Mouse (Mus musculus) MEL (cell line): Measurements from ENCODE around the gene Farp2. TPM values are rescaled to one million over a fixed set of nuclear protein-coding genes. Genes with fewer than 3 reads are reported as not detected.

Experiments used
- DNase-seq: peaks from one replicate; pipeline ENCODE4 v3.0.0; 2011; ENCODE audit warnings: low read depth, low spot score
- H3K27ac ChIP-seq: 2 replicates; pipeline ENCODE4 v1.5.1; 2012; ENCODE audit warnings: low read depth, mild to moderate bottlenecking, control low read depth, low read length, moderate library complexity; ENCODE audit not compliant: control insufficient read depth
- H3K27me3 ChIP-seq, 2 experiments: fragments of 150-350 bp in 1 of 2; sonication (generic) in 1 of 2; 2 replicates each; pipeline ENCODE4 v1.6.1; 2012; ENCODE audit warnings: low read length in 2 of 2, mild to moderate bottlenecking in 2 of 2, improper control_type of control experiment in 1 of 2, moderate library complexity in 1 of 2; ENCODE audit not compliant: insufficient read depth in 2 of 2, control insufficient read depth in 1 of 2
- H3K36me3 ChIP-seq, 2 experiments: 2 replicates each; pipeline ENCODE4 v1.6.1; 2012 to 2014; ENCODE audit warnings: low read length in 2 of 2, improper control_type of control experiment in 1 of 2, inconsistent platforms in 1 of 2, mild to moderate bottlenecking in 1 of 2; ENCODE audit not compliant: insufficient read depth in 2 of 2, control insufficient read depth in 1 of 2
- H3K4me1 ChIP-seq, 2 experiments: fragments of 150-350 bp in 1 of 2; sonication (generic) in 1 of 2; 2 replicates each; pipeline ENCODE4 v1.6.1; 2012; ENCODE audit warnings: low read length in 2 of 2, improper control_type of control experiment in 1 of 2, mild to moderate bottlenecking in 1 of 2; ENCODE audit not compliant: insufficient read depth in 2 of 2, control insufficient read depth in 1 of 2
- H3K4me3 ChIP-seq, 2 experiments: fragments of 150-350 bp in 1 of 2; sonication (generic) in 1 of 2; 2 replicates each; pipeline ENCODE4 v1.5.1; 2012; ENCODE audit warnings: low read depth in 2 of 2, low read length in 2 of 2, mild to moderate bottlenecking in 2 of 2, moderate library complexity in 2 of 2, control low read depth in 1 of 2, improper control_type of control experiment in 1 of 2; ENCODE audit not compliant: control insufficient read depth in 1 of 2, insufficient read depth in 1 of 2
- H3K79me2 ChIP-seq: 2 replicates; pipeline ENCODE4 v1.6.1; 2012; ENCODE audit warnings: mild to moderate bottlenecking, low read length, moderate library complexity; ENCODE audit not compliant: control insufficient read depth, poor library complexity, insufficient read depth
- H3K9ac ChIP-seq: 2 replicates; pipeline ENCODE4 v1.6.1; 2012; ENCODE audit warnings: low read depth, mild to moderate bottlenecking, control low read depth, low read length, moderate library complexity; ENCODE audit not compliant: control insufficient read depth, poor library complexity, severe bottlenecking
- H3K9me3 ChIP-seq: fragments of 150-350 bp; sonication (generic); replicated peaks from 2 replicates; pipeline ENCODE4 v1.6.1; 2012; ENCODE audit warnings: mild to moderate bottlenecking, low read length, improper control_type of control experiment, moderate library complexity; ENCODE audit not compliant: insufficient read depth
- ELF1 ChIP-seq: IDR thresholded peaks from 2 replicates; pipeline ENCODE4 v1.6.1; 2014; ENCODE audit warnings: low read depth, mild to moderate bottlenecking, inconsistent platforms, low read length, improper control_type of control experiment, moderate library complexity
- EP300 ChIP-seq, 2 experiments: IDR thresholded peaks; 2 replicates each; pipeline ENCODE4 v1.6.1; 2011; ENCODE audit warnings: improper control_type of control experiment in 2 of 2, low read length in 2 of 2, low read depth in 1 of 2, mild to moderate bottlenecking in 1 of 2
- ETS1 ChIP-seq: IDR thresholded peaks from 2 replicates; pipeline ENCODE4 v1.6.1; 2012; ENCODE audit warnings: low read depth, mild to moderate bottlenecking, inconsistent platforms, low read length, improper control_type of control experiment, moderate library complexity
- GABPA ChIP-seq: IDR thresholded peaks from 2 replicates; pipeline ENCODE4 v1.6.1; 2012; ENCODE audit warnings: low read depth, mild to moderate bottlenecking, inconsistent platforms, low read length, improper control_type of control experiment, moderate library complexity
- GATA1 ChIP-seq: IDR thresholded peaks from 2 replicates; pipeline ENCODE4 v1.6.1; 2011; ENCODE audit warnings: low read depth, low read length, improper control_type of control experiment
- HCFC1 ChIP-seq: IDR thresholded peaks from 2 replicates; pipeline ENCODE4 v1.6.1; 2012; ENCODE audit warnings: low read depth, mild to moderate bottlenecking, inconsistent platforms, low read length, improper control_type of control experiment, moderate library complexity
- KAT2A ChIP-seq: conservative IDR thresholded peaks from 2 replicates; pipeline ENCODE4 v1.6.1; 2012; ENCODE audit warnings: low read depth, low read length, improper control_type of control experiment, inconsistent platforms
- MAFK ChIP-seq: IDR thresholded peaks from 2 replicates; pipeline ENCODE4 v1.6.1; 2011; ENCODE audit warnings: low read depth, mild to moderate bottlenecking, low read length, improper control_type of control experiment, borderline replicate concordance
- MAX ChIP-seq: IDR thresholded peaks from 2 replicates; pipeline ENCODE4 v1.6.1; 2011; ENCODE audit warnings: low read length, improper control_type of control experiment
- MEF2A ChIP-seq: IDR thresholded peaks from 2 replicates; pipeline ENCODE4 v1.6.1; 2014; ENCODE audit warnings: low read depth, mild to moderate bottlenecking, inconsistent platforms, low read length, improper control_type of control experiment; ENCODE audit not compliant: poor library complexity, insufficient replicate concordance, severe bottlenecking; ENCODE audit errors: extremely low read depth
- MXI1 ChIP-seq: IDR thresholded peaks from 2 replicates; pipeline ENCODE4 v1.6.1; 2011; ENCODE audit warnings: mild to moderate bottlenecking, low read depth, low read length, improper control_type of control experiment
- MYB ChIP-seq: IDR thresholded peaks from 2 replicates; pipeline ENCODE4 v1.6.1; 2011; ENCODE audit warnings: mild to moderate bottlenecking, low read depth, low read length, improper control_type of control experiment
- POLR2A ChIP-seq, 2 experiments: IDR thresholded peaks; 2 replicates each; pipeline ENCODE4 v1.6.1; 2011 to 2012; ENCODE audit warnings: low read length in 2 of 2, mild to moderate bottlenecking in 2 of 2, control low read depth in 1 of 2, improper control_type of control experiment in 1 of 2, low read depth in 1 of 2, moderate library complexity in 1 of 2; ENCODE audit not compliant: control insufficient read depth in 1 of 2, insufficient read depth in 1 of 2, poor library complexity in 1 of 2
- POLR2AphosphoS2 ChIP-seq: IDR thresholded peaks from 2 replicates; pipeline ENCODE4 v1.6.1; 2011; ENCODE audit warnings: low read length, improper control_type of control experiment
- RAD21 ChIP-seq: IDR thresholded peaks from 2 replicates; pipeline ENCODE4 v1.6.1; 2011; ENCODE audit warnings: mild to moderate bottlenecking, low read depth, low read length, improper control_type of control experiment
- RCOR1 ChIP-seq: IDR thresholded peaks from 2 replicates; pipeline ENCODE4 v1.6.1; 2012; ENCODE audit warnings: low read depth, mild to moderate bottlenecking, inconsistent platforms, low read length, improper control_type of control experiment
- SIN3A ChIP-seq: IDR thresholded peaks from 2 replicates; pipeline ENCODE4 v1.6.1; 2012; ENCODE audit warnings: low read length, improper control_type of control experiment, inconsistent platforms
- SMC3 ChIP-seq: IDR thresholded peaks from 2 replicates; pipeline ENCODE4 v1.6.1; 2011; ENCODE audit warnings: low read depth, low read length, improper control_type of control experiment
- TBP ChIP-seq: IDR thresholded peaks from 2 replicates; pipeline ENCODE4 v1.8.0; 2011; ENCODE audit warnings: low read depth, low read length, improper control_type of control experiment
- TCF12 ChIP-seq: IDR thresholded peaks from 2 replicates; pipeline ENCODE4 v1.6.1; 2014; ENCODE audit warnings: low read depth, mild to moderate bottlenecking, inconsistent platforms, low read length, improper control_type of control experiment, moderate library complexity
- UBTF ChIP-seq: IDR thresholded peaks from 2 replicates; pipeline ENCODE4 v1.6.1; 2012; ENCODE audit warnings: low read depth, mild to moderate bottlenecking, inconsistent platforms, low read length, improper control_type of control experiment, moderate library complexity, borderline replicate concordance; ENCODE audit not compliant: insufficient read depth
- USF1 ChIP-seq: IDR thresholded peaks from 2 replicates; pipeline ENCODE4 v1.6.1; 2014; ENCODE audit warnings: low read depth, mild to moderate bottlenecking, inconsistent platforms, low read length, improper control_type of control experiment, moderate library complexity
- polyA plus RNA-seq, 2 experiments: library from polyadenylated mRNA; stranded (reverse) in 1 of 2; unstranded in 1 of 2; fragments of >175 nt in 1 of 2; fragments of >200 nt in 1 of 2; gene quantifications; 2 replicates each; pipeline versions ENCODE4 v1.2.1 to v1.2.4; 2012; ENCODE audit warnings: low replicate concordance in 2 of 2, low read depth in 1 of 2; ENCODE audit not compliant: insufficient read length in 2 of 2, insufficient read depth in 1 of 2, missing spikeins in 1 of 2
- total RNA-seq: library from RNA; depleted of rRNA; stranded (reverse); fragments of 300-350 nt; gene quantifications from 2 replicates; pipeline ENCODE4 v1.2.3, GENCODE M21; 2012

The Farp2 gene
- total and polyA plus RNA-seq, 3 experiments = 9.7 to 12.0 TPM; not detected in 1

DNA sequence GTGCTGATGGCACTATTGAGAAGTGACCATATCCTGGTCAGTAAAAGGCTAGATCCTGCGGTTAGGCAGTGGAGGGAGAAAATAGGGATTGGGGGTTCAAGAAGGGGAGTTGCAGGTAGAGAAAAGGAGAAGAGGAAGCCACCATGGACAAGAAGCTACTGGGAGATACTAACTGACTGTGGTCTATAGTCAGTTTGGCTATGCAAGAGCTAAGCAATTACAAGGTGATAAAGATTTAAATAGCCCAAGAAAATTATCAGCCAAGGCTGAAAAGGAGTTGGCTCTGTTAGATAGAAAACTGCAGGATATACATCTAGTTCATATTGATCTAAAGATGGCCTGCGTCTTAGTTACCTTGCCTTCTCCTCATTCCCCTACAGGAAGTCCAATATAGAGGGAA is 130.8 kb downstream of the Farp2 start:
- TF ChIP-seq USF1 (peak; percentile 24; the same call in 1 of the 2 replicates), ETS1 (peak; percentile 71), MAX (no peak), RAD21 (no peak), SIN3A (peak; percentile 61; the same call in 1 of the 2 replicates), UBTF (no peak), ELF1 (peak; percentile 16; the same call in 1 of the 2 replicates), GATA1 (peak; percentile 82), TCF12 (peak; percentile 94), RCOR1 (0 out of 2 replicates have a peak, but pooled peaks have one; percentile 19), MYB (peak; percentile 80), HCFC1 (0 out of 2 replicates have a peak, but pooled peaks have one; percentile 26), EP300 (IDR thresholded peaks at IDR 0.05; ENCODE audit: low read depth in 1 of 2, low read length in 2 of 2) (peak; percentile 91 to 94), POLR2A (IDR thresholded peaks at IDR 0.05; ENCODE audit: control insufficient read depth in 1 of 2, insufficient read depth in 1 of 2, low read depth in 1 of 2, low read length in 2 of 2, poor library complexity in 1 of 2) (no peak), SMC3 (no peak), MEF2A (peak; percentile 92; the same call in 1 of the 2 replicates), POLR2AphosphoS2 (no peak), MXI1 (peak; percentile 22; the same call in 1 of the 2 replicates), KAT2A (peak; percentile 44; the same call in 1 of the 2 replicates), MAFK (no peak)
- TF ChIP-seq, all 39 proteins: peak for 13
- Histone ChIP-seq H3K9me3 (no peaks in the 10 kb centered on the region; the same call in 1 of the 2 replicates), H3K79me2 (no peaks in the 10 kb centered on the region), H3K27me3 (no peaks in the 10 kb centered on the region), H3K4me3 (no peak overlapping the region), H3K27ac (peak overlapping the region; percentile 67; the same call in 1 of the 2 replicates), H3K36me3 (peaks cover 0 to 6% of the 10 kb centered on the region in 2 experiments; a peak in 2 of 4 replicates), H3K4me1 (peaks cover 3 to 20% of the 10 kb centered on the region in 2 experiments; a peak in 3 of 4 replicates), H3K9ac (no peak overlapping the region)
- DNase-seq = peak; percentile 70

DNA sequence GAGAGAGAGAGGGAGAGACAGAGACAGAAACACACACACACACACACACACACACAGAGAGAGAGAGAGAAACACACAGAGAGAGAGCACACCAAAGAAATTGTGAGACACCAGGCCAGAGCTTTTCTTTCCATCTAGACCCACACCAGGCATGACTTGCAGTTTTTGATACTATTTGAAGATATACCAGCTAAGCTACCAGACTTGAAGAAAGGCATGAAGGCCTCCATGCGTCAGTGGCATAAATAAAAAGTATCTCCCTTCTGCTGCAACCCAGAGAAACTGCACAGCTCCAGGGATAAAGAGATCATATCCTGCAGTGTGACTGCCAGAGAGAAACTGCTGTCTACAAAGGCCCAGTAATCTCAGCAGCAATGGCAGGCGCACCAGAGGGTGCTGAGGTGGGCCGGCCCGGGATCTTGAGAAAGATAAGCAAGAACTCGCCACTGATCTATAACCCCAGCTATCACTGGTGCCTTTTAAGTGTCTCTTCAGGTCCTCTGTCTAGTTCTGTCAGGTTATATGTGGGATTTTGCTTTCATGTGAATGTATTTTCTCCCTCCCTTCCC is 137.8 kb downstream of the Farp2 start:
- H3K27ac ChIP-seq = peak overlapping the region; percentile 74
- H3K9me3 ChIP-seq = no peaks in the 10 kb centered on the region
- H3K36me3 ChIP-seq = peaks cover 0 to 19% of the 10 kb centered on the region in 2 experiments; a peak in 2 of 4 replicates
- peak overlapping the region; percentile 5 to 17 for H3K4me3 ChIP-seq
- peaks cover 20 to 26% of the 10 kb centered on the region in 2 experiments for H3K4me1 ChIP-seq
- no peaks in the 10 kb centered on the region for H3K27me3 ChIP-seq
- TF ChIP-seq SIN3A = peak; percentile 47; the same call in 1 of the 2 replicates
- peak; percentile 39 to 43; a peak in 2 of 4 replicates for TF ChIP-seq EP300 (IDR thresholded peaks at IDR 0.05; ENCODE audit: low read depth in 1 of 2, low read length in 2 of 2)
- peak; percentile 59; the same call in 1 of the 2 replicates for TF ChIP-seq GABPA
- TF ChIP-seq TBP = 0 out of 2 replicates have a peak, but pooled peaks have one; percentile 37
- TF ChIP-seq ETS1 = no peak; the same call in none of the 2 replicates
- peak; percentile 73; the same call in 1 of the 2 replicates for TF ChIP-seq MXI1
- peak; percentile 51 for TF ChIP-seq GATA1
- TF ChIP-seq MAFK = no peak
- peak; percentile 79 for DNase-seq
- H3K9ac ChIP-seq = peak overlapping the region; percentile 39
- no peaks in the 10 kb centered on the region for H3K79me2 ChIP-seq
